Mouse (Mus musculus) induced T-regulatory cell, adult 2 months (primary cell): ENCODE results near the gene Itih2.
A peak's percentile ranks its signal among the peaks of the same experiment; 100 is the strongest.

Experiments used
- DNase-seq: peaks from one replicate; pipeline ENCODE4 v3.0.0-alpha.2; 2012; ENCODE audit warnings: low read depth

Gene Itih2

DNA sequence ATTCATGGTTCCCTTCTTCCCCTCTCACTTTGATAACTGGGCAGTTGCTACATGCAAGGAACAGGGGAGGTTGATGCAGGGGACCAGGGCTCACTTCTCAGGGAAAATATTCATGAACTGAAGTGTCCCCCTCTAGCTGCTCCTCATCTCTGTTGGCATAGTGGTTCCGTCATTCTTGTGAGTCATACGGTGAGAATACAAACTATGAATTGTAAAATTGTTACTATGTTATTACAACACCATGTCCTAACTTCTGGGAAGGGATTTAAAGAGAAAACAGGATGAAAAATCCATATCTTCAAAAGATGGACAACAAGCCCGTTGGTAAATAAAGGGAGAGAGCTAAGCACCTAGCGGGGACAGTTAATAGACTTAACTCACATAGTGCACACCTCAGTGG, at the start of gene Itih2:
Gene Itih2, minus strand, starts transcription at position 101 of the 400 bp plus-strand sequence.
- DNase-seq: no peak

DNA sequence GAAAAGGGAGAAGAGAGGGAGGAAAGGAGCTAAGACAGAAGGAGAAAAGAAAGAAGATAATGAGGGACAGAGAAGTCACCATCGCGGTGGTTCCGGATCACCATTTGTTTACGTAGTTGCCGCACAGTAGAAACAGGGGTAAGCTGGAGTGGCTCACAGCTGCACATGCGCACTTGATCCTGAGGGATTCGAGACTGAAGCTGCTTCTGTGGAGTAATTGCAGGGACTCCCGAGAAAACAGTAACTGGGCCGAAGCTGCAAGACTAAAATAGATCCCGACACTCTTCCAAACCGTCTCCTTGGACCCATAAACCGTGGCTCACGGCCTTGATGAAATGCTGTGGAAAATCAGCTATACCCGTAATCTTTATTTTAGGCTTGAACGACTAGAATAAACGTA, 38.8 kb upstream of the Itih2 start:
- DNase-seq: no peak

DNA sequence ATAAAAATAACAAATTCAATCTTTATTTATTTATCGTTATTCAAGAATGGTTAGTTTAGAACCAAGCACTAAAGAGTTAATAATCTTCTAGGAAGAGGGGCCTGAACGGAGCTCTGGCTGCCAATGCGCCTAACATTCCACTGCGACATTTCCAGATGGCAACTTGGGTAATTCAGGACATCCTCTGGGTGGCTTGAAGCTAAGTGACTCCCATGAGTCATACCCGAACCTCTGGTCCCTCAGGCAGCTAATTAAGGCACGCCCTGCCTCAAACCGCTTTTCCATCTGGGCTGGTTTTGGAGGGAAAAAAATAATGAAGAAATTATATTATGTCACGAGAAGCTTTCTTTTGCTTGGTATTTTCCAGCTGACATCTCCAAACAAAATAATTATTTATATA, 36.8 kb upstream of the Itih2 start:
- DNase-seq: no peak

DNA sequence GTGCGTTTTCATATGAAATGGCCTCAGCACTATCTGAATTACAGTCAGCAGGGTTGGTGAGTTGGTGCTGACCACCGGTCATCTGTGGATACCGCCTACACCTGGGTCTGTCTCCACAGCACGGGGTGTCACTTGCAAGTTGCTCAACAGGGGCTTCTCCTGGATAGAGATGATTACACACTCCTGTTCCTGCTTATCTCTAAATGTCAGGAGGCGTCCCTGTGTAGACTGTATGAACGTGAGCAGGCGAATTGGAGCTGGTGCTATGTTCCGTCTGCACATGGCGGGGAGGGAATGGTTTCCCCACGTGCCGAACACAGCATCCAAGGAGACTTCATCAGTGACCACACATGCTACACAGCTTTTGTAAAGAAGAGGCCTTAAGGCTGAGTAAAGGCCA, 36.1 kb upstream of the Itih2 start:
- no peak for DNase-seq

DNA sequence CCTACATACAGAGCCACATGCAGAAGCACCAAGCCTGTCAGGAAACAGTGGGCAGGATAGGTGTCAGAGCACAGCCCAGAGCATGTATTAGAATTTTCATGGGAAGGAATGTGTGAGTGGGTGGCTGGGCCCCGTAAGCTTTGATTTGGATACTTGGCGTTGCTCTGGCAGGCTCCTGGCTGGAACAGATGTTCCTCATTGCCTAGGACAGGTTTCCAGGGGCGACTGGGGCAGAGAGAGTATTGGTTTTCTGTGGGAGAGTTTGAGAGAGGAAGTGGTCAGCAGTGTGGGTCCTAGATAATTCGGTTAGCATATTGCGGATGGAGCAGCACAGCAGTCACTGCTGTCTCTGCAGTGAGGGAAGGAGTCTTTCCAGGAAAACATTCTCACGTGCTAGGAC, 35.4 kb upstream of the Itih2 start:
- no peak for DNase-seq

DNA sequence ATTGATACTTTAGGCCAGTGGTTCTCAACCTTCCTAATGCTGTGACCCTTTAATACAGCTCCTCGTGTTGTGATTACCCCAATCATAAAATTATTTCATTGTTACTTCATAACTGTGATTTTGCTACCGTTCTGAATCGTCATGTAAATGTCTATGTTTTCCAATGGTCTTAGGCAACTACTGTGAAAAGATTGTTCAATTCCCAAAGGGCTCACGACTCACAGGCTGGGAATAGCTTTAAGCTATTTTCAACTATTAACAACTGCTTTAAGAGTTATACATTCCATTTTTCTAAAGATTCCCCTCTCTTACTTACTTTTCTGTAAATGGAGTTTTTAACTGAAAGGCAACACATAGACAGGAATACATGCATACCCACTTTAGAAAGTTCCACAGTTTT, 30.8 kb upstream of the Itih2 start:
- DNase-seq: no peak

DNA sequence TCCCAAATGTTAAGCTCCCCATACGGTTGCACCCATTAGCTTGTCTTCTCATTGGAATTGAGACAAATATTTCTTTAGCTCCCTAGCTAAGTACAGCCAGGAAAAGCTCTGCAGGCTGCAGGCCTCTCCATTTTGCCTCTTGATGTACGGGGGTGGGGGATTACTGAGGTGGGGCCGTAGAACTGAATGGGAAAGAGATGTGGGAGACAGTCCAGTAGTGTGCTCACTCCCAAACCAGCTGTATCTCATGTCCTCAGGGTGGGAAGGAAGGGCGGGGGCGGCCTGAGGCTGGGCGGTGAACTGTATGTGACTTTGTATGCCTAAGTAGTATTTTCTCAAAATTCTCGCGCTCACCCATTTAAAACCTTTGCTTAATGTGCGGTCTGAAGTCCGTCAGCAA, 26.0 kb upstream of the Itih2 start:
- DNase-seq: no peak

DNA sequence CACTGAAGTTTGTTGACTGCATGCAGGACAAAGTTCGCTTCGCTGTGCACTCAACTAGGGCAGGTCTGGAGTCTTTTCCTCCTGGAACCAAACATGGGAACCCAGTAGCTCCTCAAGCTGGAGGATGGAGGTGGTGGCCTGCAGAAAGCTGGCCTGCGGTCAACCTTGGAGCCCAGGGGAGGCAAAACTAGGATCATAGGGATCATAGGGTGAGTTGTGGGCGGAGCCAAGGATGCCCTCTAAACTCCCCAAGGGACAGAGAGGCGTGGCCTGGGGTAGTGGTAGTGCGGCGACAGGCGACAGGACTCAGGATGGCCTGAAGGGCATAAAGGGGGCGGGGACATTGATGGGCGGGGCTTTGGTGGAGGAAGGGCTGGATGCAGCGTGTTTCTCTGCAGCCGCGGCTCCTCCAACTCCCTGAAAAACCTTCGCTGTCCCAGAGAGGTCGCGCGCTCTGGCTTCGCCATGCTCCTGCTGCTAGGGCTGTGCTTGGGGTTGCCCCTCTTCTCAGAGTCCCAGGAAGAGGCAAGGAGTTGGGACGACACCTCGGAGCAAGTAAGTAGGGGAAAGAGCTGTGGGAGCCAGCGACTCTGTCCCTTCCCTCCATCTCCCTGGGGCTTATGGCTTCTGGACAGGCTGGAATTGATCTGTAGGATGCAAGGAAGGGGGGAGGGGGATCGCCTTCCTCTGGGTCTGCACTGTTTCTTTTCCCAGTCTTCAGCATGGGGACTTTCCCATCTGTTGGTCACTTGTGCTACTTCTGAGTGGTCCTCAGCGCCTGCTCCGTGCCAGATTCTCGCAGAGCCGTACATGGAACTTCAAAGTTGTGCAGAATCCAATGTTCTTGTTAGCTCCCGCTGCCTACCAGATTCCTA, 22.2 kb upstream of the Itih2 start, which contains the start of gene Itih5:
Gene Itih5, plus strand, starts transcription at position 371 of the 875 bp plus-strand sequence.
- DNase-seq: peak; percentile 89

DNA sequence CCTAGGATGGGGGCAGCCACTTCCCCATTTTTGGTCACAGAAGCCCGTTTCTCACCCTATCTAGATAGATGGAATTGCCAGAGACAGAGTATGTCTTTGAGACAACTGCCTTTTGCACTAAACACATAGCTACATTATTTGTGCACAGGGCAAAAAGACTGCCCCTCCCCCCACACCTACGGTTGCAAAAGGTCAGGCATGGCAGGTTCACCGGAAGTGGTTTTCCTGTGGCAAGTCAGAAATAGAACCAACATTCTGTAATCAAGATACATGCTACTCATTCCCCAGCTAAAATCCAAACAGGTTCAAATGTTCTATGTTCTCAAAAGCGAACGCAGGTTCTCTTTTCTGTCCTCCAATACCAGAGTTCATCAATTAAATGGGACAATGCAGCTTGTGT, 21.4 kb upstream of the Itih2 start:
- DNase-seq: peak; percentile 84

DNA sequence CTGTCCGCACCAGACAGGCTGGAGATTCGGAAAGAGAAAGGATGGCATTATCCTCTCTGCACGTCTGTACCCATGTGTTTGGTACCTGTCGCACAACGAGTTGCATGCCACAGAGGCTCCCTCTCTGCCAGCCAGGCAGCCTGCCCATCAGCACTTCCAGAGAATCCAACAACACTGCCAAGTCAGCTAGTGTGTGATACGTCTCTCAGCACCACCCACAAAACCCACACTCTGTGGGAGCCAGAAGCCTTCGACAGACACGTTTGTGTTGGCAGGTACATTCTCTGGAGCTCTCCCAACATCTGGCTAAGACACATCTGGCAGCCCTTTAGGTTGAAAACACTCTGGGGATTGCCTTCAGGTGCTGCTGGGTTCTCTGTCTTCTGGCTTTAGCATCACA, 16.0 kb upstream of the Itih2 start:
- DNase-seq: no peak

DNA sequence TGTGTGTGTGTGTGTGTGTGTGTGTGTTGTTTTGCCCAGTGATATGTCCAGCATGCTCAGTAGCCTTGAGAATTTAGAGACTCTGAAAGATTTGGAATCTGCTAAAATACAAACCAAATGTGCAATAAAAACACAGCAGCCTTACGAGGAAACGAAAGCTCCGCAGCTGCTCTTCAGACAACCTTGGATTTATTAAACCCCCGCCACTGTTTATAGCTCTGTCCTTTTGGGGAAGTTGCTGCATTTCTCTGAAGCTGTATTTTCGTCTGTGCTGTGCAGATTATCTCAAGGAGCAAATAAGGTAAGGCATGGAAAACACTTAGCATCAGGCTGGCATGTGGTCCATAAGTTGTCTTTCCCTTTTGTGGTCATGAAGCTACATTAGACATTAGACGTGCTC, 14.3 kb upstream of the Itih2 start:
- no peak for DNase-seq

DNA sequence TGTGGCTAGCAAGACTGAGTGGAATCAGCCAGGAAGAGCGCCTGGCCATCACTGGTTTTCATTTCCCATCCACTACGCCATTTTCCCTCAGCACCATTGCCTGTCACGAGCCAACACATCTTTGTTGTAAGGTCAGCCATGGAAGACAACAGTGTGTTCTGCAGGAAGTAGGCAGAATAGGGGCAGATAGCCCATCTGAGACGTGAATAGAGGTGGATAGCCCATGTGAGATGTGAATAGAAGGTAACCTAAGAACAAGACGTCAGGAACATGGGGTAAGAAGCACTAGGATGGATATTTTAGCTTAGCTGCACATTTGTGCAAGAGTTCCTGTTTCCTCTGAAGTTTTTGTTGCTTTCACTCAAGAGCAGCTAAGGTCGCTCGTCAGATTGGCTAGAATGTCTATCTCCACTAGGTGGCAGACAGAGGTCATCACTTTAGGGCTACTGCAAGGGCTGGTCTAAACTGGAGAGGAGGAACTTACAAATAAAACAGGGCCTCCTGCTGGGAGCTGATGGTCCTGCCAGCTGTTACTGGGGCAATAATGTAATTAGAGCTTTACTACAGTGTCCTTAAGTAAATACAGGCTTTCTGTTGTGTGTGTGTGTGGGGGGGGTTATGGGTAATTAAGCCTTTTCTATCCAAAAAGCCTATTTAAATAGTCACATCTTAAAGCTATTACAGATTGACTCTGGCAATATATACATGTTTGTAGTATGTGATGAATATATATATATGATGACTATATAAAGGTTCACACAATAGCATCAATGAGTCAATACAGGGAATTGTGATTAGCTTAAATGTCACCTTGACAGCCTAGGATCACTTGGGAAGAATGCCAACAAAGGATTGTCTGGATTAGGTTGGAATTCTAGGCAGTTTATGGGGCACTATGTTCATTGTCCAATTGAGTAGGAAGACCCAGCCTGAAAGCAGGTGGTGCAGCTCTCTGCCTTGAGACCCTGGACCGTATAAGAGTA, 11.6 kb upstream of the Itih2 start:
- DNase-seq: peak; percentile 90

DNA sequence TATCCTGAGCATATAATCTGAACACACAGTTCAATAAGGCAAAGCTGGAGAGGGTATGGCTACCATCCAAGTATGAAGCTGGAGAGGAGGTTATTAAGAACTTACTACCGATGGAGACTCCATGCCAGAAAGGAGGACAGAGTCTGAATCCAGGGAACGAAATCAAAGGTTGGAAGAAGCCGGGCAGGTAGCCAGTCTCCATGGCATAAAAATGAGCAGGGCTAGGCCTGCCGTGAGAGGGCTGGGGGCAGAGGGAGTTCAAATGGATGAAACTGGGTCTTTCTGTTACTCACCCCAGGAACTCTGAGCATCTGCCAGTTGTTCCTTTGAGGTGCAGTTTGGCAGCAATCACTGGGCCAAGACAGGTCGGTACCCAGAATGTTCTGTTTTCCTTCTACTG, 9.3 kb upstream of the Itih2 start:
- no peak for DNase-seq

DNA sequence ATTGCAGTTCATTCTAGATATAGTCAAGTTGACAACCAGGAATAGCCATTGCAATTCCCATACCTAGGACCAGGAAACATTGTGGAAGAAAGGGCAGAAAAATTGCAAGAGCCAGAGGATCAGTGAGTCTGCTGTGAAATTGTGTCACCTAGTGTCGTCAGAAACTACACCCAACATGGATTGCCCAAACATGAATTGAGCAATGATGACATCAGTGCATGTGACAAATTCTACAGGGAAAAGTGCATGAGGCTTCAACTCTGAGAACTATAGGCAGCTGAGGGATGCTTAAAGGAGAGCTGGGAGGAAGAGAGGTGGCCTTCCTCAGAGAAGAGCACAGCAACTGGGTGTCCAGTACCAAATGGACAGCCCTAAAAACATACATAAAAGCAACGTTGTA, 6.1 kb upstream of the Itih2 start:
- no peak for DNase-seq

DNA sequence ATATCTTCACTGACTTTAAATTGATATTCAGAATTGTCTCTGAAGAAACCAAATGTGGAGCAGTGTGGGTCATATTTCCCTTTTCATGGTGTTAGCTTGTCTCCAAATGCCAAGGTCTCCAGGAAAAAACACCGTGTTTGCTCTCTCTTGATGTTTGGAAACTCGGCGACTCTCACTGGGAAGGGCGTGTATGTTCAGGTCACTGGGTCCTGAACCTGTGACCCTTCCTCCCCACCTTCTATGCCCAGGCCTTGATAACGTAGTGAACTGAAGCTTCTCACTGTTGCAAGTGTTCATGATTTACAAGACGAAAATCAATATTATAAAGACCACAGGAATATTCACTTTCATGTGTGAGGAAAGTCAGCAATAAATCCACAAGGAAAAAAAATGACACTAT, 2.7 kb upstream of the Itih2 start:
- no peak for DNase-seq

DNA sequence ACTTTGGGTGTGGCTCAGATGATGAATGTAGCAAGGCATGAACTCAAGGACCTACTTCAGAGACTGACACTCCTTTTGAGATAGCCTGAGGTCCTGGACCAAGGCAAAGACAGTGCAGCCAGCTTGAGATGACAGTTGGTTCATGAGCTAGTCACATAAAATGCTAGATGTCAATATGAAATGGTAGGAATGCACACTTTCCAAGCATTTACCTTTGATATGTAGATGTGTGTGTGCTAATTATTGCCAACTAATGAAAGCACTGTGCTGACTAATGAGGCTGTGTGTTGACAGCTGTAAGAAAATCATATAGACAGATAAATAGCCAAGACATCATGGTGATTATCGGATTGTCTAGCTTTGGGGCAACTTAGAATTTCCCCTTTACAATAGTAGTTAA, 932 bp upstream of the Itih2 start:
- DNase-seq: no peak

DNA sequence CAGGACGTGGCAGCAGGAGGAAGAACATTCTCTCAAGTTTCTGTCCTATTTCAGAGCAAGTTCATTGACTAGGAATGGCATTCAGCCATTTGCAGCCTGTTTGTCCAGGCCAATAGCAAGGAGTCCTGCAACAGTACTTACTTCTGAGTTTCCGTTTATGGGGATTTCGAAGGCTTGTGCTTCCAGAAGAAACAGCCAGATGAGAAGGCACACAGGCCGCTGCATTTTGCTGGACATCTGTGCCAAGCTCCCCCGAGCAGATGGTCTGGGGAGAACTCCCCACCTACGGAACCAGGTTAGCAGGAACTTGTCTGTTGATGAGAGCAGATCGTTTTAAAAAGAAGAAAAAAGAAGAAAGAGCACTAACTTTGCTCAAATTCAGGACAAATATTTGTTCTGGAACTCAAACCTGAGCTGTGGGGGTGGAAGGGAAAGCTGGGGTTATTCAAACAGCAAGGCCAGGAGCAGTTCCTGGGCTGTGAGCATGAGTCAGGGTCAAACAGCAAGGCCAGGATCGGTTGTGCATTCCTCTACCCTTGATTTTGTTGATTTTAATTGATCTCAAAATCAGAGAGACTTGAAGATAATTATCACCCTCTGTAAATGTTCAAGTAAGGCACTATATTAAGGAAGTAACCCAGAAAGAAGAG, 730 bp downstream of the Itih2 start:
- DNase-seq: no peak

DNA sequence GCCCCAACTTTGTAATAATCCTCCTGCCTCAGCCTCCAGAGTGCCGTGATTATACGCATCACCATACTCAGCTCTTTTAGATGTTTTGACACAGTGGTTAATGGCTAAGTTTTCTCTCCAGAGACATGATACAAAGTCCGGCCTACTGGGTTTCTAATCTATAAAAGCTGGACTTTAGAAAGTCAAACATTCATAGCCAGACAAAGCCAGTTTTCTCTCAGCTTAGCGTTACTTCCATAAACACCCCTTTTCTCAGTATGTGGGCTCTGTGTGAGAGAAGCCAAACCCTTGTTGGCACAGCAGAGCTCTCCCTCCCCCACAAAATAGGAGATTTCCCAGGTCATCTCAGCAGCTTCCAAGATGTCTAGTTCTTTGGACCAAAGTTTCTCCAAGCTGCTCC, 2.6 kb downstream of the Itih2 start:
- no peak for DNase-seq

DNA sequence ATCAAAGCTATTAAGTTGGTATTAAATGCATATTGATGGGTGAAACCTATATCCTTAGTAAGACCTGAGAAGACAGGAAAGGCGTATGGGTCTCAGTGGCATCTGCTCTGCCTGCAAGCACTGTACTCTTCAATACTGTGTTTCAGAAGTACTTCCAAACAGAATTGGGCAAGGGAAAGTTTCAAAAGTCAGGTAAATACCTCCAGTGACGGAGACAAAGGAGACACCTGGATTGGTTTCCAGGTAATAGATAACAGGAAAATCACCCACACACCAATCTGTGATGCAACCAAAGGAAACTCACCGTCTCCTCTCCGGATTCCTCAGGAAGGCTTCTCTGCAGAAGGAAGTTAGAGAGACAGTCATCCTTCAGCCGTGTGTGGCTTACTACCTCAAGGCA, 3.7 kb downstream of the Itih2 start:
- DNase-seq: no peak

DNA sequence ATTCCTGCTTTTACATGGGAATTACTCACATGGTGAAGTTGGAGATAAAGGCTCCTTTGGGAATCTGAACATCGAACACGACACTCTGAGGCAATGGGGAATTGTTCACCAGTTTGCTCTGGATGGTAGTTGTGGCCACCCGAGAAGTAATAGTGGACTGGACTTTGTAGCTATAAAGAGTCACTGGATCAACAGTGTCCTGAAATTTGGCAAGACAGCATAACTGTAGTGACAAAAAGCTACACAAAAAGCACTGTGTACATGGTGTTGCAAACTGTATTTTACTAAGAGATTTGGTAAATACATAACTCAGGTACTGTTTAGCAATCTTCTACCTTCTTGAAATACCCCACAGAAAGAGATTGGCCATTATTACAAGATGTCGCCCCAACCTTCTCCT, 5.1 kb downstream of the Itih2 start:
- no peak for DNase-seq

DNA sequence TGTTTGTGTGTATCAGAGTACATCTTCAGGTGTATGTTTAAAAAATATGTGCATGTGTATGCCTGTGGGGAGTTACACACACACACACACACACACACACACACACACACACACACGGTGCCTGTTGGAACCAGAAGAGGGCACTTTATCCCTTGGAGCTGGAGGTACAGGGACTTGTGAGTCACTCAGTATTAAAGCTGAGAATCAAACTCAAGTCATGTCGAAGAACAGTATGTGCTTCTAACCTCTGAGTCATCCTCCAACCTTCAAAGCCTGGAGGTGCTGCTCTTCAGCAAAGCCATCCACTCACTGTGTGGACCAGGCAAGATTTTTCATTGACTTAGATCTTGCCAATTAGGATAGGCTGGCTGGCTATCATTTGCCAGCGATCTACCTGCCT, 9.4 kb downstream of the Itih2 start:
- no peak for DNase-seq

DNA sequence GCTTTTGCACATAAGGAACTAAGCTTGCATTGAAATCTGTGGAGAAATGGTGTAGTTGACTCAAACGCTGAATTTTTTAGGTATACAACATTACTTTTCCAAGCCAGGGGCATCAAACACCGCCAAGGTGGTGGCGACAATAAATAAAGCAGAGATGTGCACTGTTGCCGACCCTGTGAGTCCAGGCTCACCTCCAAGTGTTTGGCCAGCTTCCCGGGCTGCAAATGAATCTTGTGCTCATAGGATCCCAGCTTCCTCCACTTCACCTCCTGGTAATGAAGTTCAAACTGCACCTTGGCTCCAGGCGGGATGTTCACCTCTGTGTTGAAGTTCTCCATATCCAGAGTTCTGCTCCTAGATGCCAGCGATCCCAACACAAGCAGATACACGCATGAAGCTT, 11.9 kb downstream of the Itih2 start:
- no peak for DNase-seq

DNA sequence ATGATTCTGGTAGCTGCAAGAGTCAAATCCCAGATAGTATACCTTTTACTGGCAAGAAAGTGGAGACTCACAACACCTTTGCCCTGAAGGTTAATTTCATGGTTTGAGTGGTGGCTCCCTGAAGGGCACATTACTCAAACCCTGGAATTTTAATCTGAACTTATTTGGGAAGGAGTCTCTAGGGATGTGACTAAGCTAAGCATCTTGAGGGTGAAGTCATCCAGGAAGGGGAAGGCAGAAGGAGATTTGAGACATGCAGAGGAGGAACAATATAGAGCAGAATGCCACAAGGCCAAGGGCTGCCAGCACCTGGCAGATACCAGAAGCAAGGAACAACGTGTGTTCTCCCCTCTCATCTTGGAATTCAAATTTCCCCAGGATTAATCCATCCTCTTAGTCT, 12.4 kb downstream of the Itih2 start:
- no peak for DNase-seq
